Mouse (Mus musculus): ENCODE results near the gene Gm8922.
"Not testable (repeated sequence)": the region's sequence is repeated elsewhere in the genome, so short reads cannot be mapped to it uniquely, and the experiment has no call there.

The Gm8922 gene

DNA sequence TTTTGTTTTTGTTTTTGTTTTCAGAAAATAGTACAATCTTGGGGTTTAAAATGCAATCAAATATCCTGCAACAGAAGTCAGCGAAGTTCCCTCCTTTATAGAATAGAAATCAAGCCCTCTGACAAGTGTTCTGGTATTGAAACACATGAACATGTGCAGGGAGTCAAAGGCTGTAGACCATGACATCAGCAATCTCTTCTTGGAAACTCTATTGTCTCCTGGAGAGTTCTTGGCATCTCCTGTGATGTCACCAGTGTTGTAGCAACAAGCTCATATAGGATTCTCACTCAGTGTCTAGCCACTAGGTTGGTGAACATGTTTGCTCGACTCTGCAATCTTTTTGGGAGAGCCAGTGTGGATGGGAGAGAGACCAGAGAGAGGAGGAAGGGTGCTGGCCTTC, at the start of gene Gm8922:
TSS of gene Gm8922 (plus strand) at position 301 of the 400 bp plus-strand sequence.
- not testable (repeated sequence) for DNase-seq (ENCODE audit: low spot score)
